Mouse (Mus musculus) frontal cortex, postnatal 25 days (tissue): ENCODE results near the gene Fgf14.
"Not testable (repeated sequence)": the region's sequence is repeated elsewhere in the genome, so short reads cannot be mapped to it uniquely, and the experiment has no call there.

Experiments used
- DNase-seq, 2 experiments: peaks; one replicate each; pipeline ENCODE4 v3.0.0; 2022; ENCODE audit warnings: low spot score in 2 of 2

Gene Fgf14

DNA sequence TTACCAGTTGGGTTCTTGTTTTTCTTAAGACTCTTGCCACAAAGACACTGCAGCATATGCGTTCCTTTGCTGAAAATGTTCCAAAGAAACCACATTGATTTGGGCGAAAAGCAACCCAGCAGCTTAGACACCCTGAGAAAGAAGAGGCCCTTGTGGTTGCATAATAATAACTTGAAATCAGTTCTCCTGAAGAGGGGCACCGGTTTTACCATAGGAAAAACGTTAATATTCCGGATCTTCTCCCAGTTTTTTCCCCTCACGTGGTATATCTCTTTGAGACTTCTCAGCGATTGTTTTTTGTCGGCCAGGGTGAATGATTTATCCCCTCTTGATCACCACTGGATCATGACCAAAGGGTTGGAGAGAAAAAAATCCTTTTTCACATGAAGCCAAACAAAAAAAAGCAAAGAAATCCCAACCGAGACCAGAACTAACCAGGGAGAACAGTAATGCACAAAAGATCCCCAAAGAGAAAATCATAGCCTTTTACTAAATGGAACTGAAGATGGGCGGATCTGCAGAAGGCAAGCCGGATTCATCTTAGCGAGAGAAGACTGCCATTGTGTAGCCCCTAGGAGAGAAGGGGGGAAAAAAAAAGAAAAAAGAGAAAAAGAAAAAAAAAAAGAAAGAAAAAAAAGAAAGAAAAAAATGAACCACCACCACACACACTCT lies at the start of gene Fgf14:
TSS of gene Fgf14 (minus strand) at position 622 of the 672 bp plus-strand sequence.
- DNase-seq = no peak

GRCm38 (mm10) chr14:124677379-124677778 lies 452 bp upstream of the Fgf14 start:
- DNase-seq = peak; percentile 48 to 63

- peak; percentile 31 to 50 for DNase-seq
Measured at GRCm38 (mm10) chr14:124675654-124676505, 1.0 kb downstream of the Fgf14 start.

DNA sequence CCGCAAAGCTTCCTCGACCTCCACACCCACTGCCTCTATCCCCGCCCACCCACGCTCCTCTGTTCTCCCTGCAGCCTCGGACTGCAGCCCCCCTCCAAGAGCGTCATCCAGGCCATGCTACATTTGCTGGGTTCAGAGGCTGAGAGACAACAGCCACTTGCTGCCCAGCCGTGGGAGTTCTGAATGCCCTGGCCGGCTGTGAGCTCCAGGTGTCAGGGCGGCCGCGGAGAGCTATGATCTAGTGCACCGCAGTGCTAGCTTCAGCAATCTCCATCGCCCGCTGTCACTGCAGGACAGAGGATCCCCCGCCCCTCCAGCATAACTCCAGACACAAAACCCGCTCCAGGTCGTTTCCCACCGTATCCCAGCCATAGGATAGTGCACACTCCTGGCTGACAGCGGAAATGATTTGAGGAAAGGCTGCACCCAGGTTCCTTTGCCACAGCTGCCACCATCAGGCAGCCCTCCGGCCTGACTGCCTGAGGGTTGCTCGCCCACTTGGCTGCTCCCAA lies 1.7 kb downstream of the Fgf14 start:
- DNase-seq = no peak

DNA sequence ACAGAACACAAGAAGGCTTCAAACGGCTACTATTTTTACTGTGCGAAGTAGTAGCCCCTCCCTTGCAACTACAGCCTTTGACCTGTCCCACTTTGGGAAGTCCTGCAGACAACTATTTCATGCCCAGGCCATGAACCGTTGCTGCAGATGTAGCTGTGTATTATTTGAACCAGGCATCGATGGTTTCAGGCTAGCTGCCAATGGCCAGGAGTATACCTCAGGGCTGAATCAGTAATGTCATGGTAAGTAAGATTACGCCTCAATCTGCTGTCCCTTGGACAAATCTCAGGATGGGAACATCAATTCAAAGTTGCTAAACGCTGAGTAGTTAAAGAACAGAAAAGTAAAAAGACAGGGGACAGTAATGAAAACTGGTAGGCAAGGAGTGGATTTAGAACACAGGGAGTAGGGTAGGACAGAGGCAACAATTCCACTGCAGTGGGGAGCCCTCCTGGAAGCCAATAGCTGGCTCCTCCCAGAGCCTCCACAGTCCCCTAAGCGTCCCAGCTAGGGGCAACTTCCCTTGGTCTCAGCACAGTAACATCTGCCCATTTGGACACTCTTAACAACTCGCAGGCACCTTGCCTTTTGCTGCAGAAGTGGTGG lies 2.3 kb downstream of the Fgf14 start:
- no peak for DNase-seq

DNA sequence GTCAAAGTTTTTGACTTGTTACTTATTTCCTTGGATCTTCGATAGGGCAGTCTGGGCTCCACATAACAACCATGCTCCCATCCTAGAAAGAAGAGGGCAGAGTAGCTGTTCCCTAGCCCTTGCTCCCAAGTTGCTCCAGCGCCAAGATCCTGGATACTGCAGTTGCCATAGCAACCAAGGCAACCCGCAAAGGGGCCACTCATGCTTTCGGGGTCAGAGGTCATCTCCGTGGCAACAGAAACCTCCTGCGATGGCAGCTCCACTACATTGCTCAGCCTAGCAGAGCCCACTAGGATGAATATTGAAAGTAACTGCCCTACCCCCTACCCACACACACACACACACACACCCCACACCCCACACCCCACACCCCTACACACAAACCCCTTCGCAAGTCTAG lies 7.2 kb downstream of the Fgf14 start:
- no peak for DNase-seq

- DNase-seq = no peak
Measured at GRCm38 (mm10) chr14:124642822-124643221, 34.1 kb downstream of the Fgf14 start.

- DNase-seq = peak in 1 of 2 experiments; percentile 31
Measured at GRCm38 (mm10) chr14:124634881-124635280, 42.0 kb downstream of the Fgf14 start.

- DNase-seq = no peak
Measured at GRCm38 (mm10) chr14:124613473-124613872, 63.5 kb downstream of the Fgf14 start.

DNA sequence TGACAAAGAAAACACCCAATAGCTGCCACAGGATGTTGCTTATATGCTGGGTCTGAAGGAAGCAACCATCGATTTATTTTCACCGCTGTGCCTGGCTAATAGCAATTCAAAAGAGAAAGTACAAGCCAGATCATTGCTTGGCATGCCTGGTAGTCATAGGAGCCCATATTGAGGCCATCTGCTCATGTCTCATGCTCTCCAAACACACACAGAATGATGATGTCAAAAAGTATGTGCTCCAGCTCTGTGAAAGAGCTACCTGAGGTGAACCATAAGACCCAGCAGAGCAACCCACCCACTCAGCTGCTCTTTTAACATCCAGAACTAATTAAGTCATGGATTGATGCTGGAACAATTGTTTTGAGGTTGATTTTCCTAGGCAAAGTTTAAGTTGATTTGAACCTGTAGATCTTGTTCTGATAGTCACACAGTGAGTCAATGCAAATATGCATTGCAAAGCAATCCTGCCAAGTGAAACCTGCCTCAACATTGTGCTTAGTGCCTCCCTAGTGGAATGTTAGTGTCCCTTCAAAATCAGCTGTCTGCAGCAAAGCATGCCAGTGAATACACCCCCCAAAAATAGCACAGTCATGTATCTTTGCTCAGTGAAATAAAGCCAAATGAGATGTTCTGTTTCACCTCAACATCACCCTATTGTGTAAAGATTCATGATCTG lies 70.8 kb downstream of the Fgf14 start:
- no peak for DNase-seq

DNA sequence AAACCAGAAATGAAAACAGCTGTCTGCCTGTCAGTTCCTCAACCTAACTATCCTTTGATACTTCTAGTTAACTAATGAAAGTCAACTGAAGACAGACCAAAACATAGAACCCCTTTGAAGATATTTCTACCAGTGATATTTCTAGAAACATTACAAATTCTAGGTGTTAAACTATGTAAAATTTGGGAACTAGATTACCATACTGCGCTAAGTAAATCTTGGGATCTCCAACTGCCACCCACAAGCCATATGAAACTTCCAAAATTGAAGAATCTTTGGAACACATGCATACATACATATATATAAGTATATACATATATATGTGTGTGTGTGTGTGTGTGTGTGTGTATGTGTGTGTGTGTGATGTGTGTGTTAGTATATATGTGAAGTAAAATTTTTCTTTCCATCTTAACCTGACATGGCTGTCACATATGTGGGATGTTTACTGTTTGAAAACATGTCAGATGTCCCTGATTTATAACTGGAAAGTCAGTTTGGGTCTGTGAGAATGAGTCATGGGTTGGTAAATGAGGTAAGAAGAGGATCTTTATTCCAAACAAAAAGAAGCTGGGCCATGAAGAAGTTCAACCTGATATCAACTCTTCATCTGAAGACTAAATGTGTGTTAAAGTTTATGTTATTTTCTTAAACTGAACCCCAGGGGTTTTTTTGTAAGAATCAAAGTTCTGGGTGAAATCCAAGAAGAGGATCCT lies 71.7 kb downstream of the Fgf14 start:
- DNase-seq = no peak

DNA sequence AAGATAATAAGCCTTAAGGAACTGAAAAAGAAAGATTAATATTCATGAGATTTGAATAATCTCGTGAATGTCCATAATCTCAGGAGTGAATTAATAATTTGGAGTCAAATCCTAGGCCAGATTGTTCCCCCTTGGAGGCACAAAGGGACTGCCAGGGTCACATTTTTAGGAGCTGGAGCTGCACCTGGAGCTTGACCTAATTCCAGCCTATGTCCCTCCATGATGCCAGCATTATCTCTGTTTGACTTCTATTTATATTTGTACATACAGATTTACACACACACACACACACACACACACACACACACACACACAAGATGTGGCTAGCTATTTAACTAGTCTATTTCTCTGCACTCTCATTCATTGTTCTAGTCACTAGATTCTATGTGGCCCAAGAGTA lies 100.4 kb downstream of the Fgf14 start:
- no peak for DNase-seq

- no peak for DNase-seq
Measured at GRCm38 (mm10) chr14:124575130-124575885, 101.6 kb downstream of the Fgf14 start.

GRCm38 (mm10) chr14:124566445-124566844 lies 110.5 kb downstream of the Fgf14 start:
- no peak for DNase-seq

DNA sequence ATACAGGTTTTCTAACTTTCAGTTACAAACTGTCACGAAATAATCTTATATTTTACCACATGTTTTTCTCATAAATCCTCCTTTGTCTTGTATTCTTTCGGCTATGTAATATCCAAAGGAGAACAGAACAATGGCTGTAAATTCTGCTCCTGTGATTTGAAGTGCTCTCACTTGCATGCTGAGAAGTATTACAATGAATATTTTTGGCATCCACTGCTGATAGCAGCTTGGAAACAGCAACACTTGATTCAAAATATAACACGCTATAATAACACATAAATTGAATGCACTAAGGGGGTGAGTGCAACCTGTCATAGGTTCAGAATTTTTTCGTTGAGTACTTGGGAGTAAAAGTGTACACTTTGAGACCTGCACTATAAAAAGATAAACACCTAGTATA lies 115.4 kb downstream of the Fgf14 start:
- no peak for DNase-seq

DNA sequence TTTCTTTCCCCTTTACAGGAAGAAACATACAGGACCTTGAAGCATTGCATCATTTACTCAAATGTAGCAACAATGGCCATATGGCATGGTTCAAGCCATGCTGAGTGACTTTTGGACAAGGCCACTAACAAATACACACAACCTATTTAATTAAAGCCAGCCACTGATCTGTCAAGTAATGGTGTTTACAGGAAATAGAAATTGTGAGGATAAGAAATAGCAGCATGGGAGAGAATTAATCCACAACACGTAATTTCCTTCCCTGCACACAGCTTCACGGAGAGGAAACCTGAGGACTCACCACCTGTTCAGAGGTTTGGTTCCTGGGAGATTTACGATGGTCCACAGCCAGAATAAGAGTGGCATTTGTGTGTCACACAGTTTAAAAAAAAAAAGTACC lies 140.8 kb downstream of the Fgf14 start:
- DNase-seq = no peak

DNA sequence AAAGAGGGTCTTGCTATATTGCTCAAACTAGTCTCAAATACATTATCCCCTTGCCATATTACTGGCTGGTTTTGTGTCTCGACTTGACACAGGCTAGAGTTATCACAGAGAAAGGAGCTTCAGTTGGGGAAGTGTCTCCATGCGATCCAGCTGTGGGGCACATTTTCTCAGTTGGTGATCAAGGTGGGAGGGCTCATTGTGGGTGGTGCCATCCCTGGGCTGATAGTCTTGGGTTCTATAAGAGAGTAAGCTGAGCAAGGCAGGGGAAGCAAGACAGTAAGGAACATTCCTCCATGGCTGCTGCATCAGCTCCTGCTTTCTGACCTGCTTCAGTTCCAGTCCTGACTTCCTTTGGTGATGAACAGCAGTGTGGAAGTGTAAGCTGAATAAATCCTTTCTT lies 141.6 kb downstream of the Fgf14 start:
- not testable (repeated sequence) for DNase-seq

GRCm38 (mm10) chr14:124532051-124532450 lies 144.9 kb downstream of the Fgf14 start:
- no peak for DNase-seq

GRCm38 (mm10) chr14:124512009-124512408 lies 164.9 kb downstream of the Fgf14 start:
- no peak for DNase-seq

- no peak for DNase-seq
Measured at GRCm38 (mm10) chr14:124488971-124489370, 188.0 kb downstream of the Fgf14 start.

DNA sequence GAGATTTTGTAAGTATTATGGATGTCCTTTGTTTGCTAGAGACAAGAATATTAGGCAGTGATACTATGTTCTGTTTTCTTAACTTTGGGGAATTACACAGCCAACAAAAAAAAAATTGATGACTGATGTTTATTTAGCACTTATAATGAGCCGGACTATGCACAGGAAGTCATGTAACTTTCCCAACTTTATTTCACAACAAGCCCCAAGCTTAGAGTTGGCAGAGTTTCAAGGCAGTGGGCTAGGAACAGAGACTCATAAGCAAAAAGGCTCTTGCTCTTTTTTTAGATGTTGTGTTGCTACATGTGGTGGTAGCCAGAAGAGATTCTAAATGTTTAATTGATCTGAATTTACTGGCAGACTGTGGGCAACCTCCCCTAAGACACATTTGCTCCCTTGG lies 191.7 kb downstream of the Fgf14 start:
- DNase-seq = no peak
